Mouse (Mus musculus): ENCODE measurements around the gene Gemin5.
A peak's percentile ranks its signal among the peaks of the same experiment; 100 is the strongest.
"Not testable (repeated sequence)": the region's sequence is repeated elsewhere in the genome, so short reads cannot be mapped to it uniquely, and the experiment has no call there.

Gene Gemin5

GRCm38 (mm10) chr11:58168167-58168915 is at the start of gene Gemin5:
Gene Gemin5, minus strand, starts transcription at chr11:58168539.
- DNase-seq (ENCODE audit: low spot score in 2 of 2), result peak; percentile 75 to 84

GRCm38 (mm10) chr11:58216823-58217222 is 48.5 kb upstream of the Gemin5 start:
- no peak for DNase-seq (ENCODE audit: low spot score in 2 of 2)

- no peak for DNase-seq (ENCODE audit: low spot score in 2 of 2)
Observed at GRCm38 (mm10) chr11:58215814-58216213, 47.5 kb upstream of the Gemin5 start.

GRCm38 (mm10) chr11:58215049-58215430 is 46.7 kb upstream of the Gemin5 start:
- DNase-seq (ENCODE audit: low spot score in 2 of 2), result not testable (repeated sequence)

GRCm38 (mm10) chr11:58214391-58215048 is 46.2 kb upstream of the Gemin5 start:
- peak; percentile 75 to 82 for DNase-seq (ENCODE audit: low spot score in 2 of 2)

- DNase-seq (ENCODE audit: low spot score in 2 of 2), result no peak
Observed at GRCm38 (mm10) chr11:58213673-58214342, 45.5 kb upstream of the Gemin5 start.

GRCm38 (mm10) chr11:58211682-58212067 is 43.3 kb upstream of the Gemin5 start:
- DNase-seq (ENCODE audit: low spot score in 2 of 2), result no peak

- DNase-seq (ENCODE audit: low spot score in 2 of 2), result no peak
Observed at GRCm38 (mm10) chr11:58211062-58211681, 42.8 kb upstream of the Gemin5 start.

- DNase-seq (ENCODE audit: low spot score in 2 of 2), result no peak
Observed at GRCm38 (mm10) chr11:58210321-58210886, 42.1 kb upstream of the Gemin5 start.

- DNase-seq (ENCODE audit: low spot score in 2 of 2), result no peak
Observed at GRCm38 (mm10) chr11:58201052-58201451, 32.7 kb upstream of the Gemin5 start.

GRCm38 (mm10) chr11:58200226-58200625 is 31.9 kb upstream of the Gemin5 start:
- no peak for DNase-seq (ENCODE audit: low spot score in 2 of 2)

GRCm38 (mm10) chr11:58199229-58200037 is 31.1 kb upstream of the Gemin5 start, which contains the start of the genes Igtp and Irgm2:
Gene Igtp, plus strand, starts transcription at chr11:58199556.
Gene Irgm2, plus strand, starts transcription at chr11:58199618.
- peak; percentile 74 to 81 for DNase-seq (ENCODE audit: low spot score in 2 of 2)

GRCm38 (mm10) chr11:58198663-58199062 is 30.3 kb upstream of the Gemin5 start:
- no peak for DNase-seq (ENCODE audit: low spot score in 2 of 2)

- DNase-seq (ENCODE audit: low spot score in 2 of 2), result no peak
Observed at GRCm38 (mm10) chr11:58193860-58194520, 25.7 kb upstream of the Gemin5 start.

GRCm38 (mm10) chr11:58193326-58193725 is 25.0 kb upstream of the Gemin5 start:
- DNase-seq (ENCODE audit: low spot score in 2 of 2), result no peak

GRCm38 (mm10) chr11:58189675-58190074 is 21.3 kb upstream of the Gemin5 start:
- no peak for DNase-seq (ENCODE audit: low spot score in 2 of 2)

- DNase-seq (ENCODE audit: low spot score in 2 of 2), result no peak
Observed at GRCm38 (mm10) chr11:58183579-58183978, 15.2 kb upstream of the Gemin5 start.

- no peak for DNase-seq (ENCODE audit: low spot score in 2 of 2)
Observed at GRCm38 (mm10) chr11:58180756-58181155, 12.4 kb upstream of the Gemin5 start.

GRCm38 (mm10) chr11:58179986-58180385 is 11.6 kb upstream of the Gemin5 start:
- not testable (repeated sequence) for DNase-seq (ENCODE audit: low spot score in 2 of 2)

GRCm38 (mm10) chr11:58179563-58179962 is 11.2 kb upstream of the Gemin5 start:
- DNase-seq (ENCODE audit: low spot score in 2 of 2), result peak; percentile 19 to 64
